Mouse (Mus musculus): ENCODE results near the gene Celf2. TPM values are rescaled to one million over a fixed set of nuclear protein-coding genes. Genes with fewer than 3 reads are reported as not detected.

Gene Celf2
- polyA plus RNA-seq, 1 experiment from 2014 or later = 11.2 TPM

GRCm38 (mm10) chr2:7234587-7234986 is 274.8 kb downstream of the Celf2 start:
- Histone ChIP-seq H3K27ac (replicated peaks) (no peak overlapping the region), H3K9ac (no peak overlapping the region), H3K4me3 (replicated peaks) (no peak overlapping the region), H3K4me1 (replicated peaks) (no peaks in the 10 kb centered on the region), H3K36me3 (replicated peaks) (no peaks in the 10 kb centered on the region), H3K9me3 (replicated peaks) (no peaks in the 10 kb centered on the region), H3K4me2 (no peak overlapping the region), H3K27me3 (no peaks in the 10 kb centered on the region)
- 83% methylated on average over 7 of the region's 7 CpGs for WGBS (ENCODE audit: insufficient replicate concordance)
- ATAC-seq (ENCODE audit: insufficient read depth) = no peak

GRCm38 (mm10) chr2:7233411-7233810 is 276.0 kb downstream of the Celf2 start:
- Histone ChIP-seq H3K27ac (replicated peaks) (no peak overlapping the region), H3K4me1 (replicated peaks) (no peaks in the 10 kb centered on the region), H3K9me3 (replicated peaks) (no peaks in the 10 kb centered on the region), H3K36me3 (replicated peaks) (no peaks in the 10 kb centered on the region), H3K4me3 (replicated peaks) (no peak overlapping the region), H3K4me2 (no peak overlapping the region), H3K9ac (no peak overlapping the region), H3K27me3 (no peaks in the 10 kb centered on the region)
- ATAC-seq (ENCODE audit: insufficient read depth) = no peak
- 49% methylated on average over 2 of the region's 2 CpGs for WGBS (ENCODE audit: insufficient replicate concordance)

- Histone ChIP-seq H3K9ac (no peak overlapping the region), H3K36me3 (replicated peaks) (no peaks in the 10 kb centered on the region), H3K27ac (replicated peaks) (no peak overlapping the region), H3K27me3 (no peaks in the 10 kb centered on the region), H3K4me1 (replicated peaks) (no peaks in the 10 kb centered on the region), H3K4me2 (no peak overlapping the region), H3K4me3 (replicated peaks) (no peak overlapping the region), H3K9me3 (replicated peaks) (no peaks in the 10 kb centered on the region)
- ATAC-seq (ENCODE audit: insufficient read depth) = no peak
- 55% methylated on average over 7 of the region's 7 CpGs for WGBS (ENCODE audit: insufficient replicate concordance)
These were observed 282.6 kb downstream of the Celf2 start for GRCm38 (mm10) chr2:7226785-7227184.

- Histone ChIP-seq H3K4me1 (replicated peaks) (no peaks in the 10 kb centered on the region), H3K9me3 (replicated peaks) (no peaks in the 10 kb centered on the region), H3K27ac (replicated peaks) (no peak overlapping the region), H3K4me2 (no peak overlapping the region), H3K4me3 (replicated peaks) (no peak overlapping the region), H3K27me3 (no peaks in the 10 kb centered on the region), H3K36me3 (replicated peaks) (no peaks in the 10 kb centered on the region), H3K9ac (no peak overlapping the region)
- WGBS (ENCODE audit: insufficient replicate concordance) = 56% methylated on average over 3 of the region's 3 CpGs
- ATAC-seq (ENCODE audit: insufficient read depth) = no peak
These were observed 284.9 kb downstream of the Celf2 start for GRCm38 (mm10) chr2:7224346-7225071.

GRCm38 (mm10) chr2:7223538-7223937 is 285.8 kb downstream of the Celf2 start:
- Histone ChIP-seq H3K9ac (no peak overlapping the region), H3K27me3 (no peaks in the 10 kb centered on the region), H3K9me3 (replicated peaks) (no peaks in the 10 kb centered on the region), H3K36me3 (replicated peaks) (no peaks in the 10 kb centered on the region), H3K4me3 (replicated peaks) (no peak overlapping the region), H3K4me2 (no peak overlapping the region), H3K27ac (replicated peaks) (no peak overlapping the region), H3K4me1 (replicated peaks) (no peaks in the 10 kb centered on the region)
- 36% methylated on average over 2 of the region's 2 CpGs for WGBS (ENCODE audit: insufficient replicate concordance)
- ATAC-seq (ENCODE audit: insufficient read depth) = no peak

GRCm38 (mm10) chr2:7222886-7223285 is 286.5 kb downstream of the Celf2 start:
- WGBS (ENCODE audit: insufficient replicate concordance) = 52% methylated on average over 6 of the region's 6 CpGs

GRCm38 (mm10) chr2:7221856-7222255 is 287.5 kb downstream of the Celf2 start:
- no peaks in the 10 kb centered on the region for H3K36me3 ChIP-seq (replicated peaks)
- no peak overlapping the region for H3K4me3 ChIP-seq (replicated peaks)
- H3K4me1 ChIP-seq (replicated peaks) = no peaks in the 10 kb centered on the region
- H3K27ac ChIP-seq (replicated peaks) = no peak overlapping the region
- H3K4me2 ChIP-seq = no peak overlapping the region
- WGBS (ENCODE audit: insufficient replicate concordance) = 39% methylated on average over 1 of the region's 1 CpGs
- no peaks in the 10 kb centered on the region for H3K27me3 ChIP-seq
- H3K9ac ChIP-seq = no peak overlapping the region
- H3K9me3 ChIP-seq (replicated peaks) = no peaks in the 10 kb centered on the region
- ATAC-seq (ENCODE audit: insufficient read depth) = no peak

More at GRCm38 (mm10) chr2:7222886-7223285, 286.5 kb downstream of the Celf2 start:
- Histone ChIP-seq H3K4me1 (replicated peaks) (no peaks in the 10 kb centered on the region), H3K4me3 (replicated peaks) (no peak overlapping the region), H3K9me3 (replicated peaks) (no peaks in the 10 kb centered on the region), H3K27ac (replicated peaks) (no peak overlapping the region), H3K4me2 (no peak overlapping the region), H3K9ac (no peak overlapping the region), H3K36me3 (replicated peaks) (no peaks in the 10 kb centered on the region), H3K27me3 (no peaks in the 10 kb centered on the region)
- no peak for ATAC-seq (ENCODE audit: insufficient read depth)

GRCm38 (mm10) chr2:7218101-7218500 is 291.3 kb downstream of the Celf2 start:
- Histone ChIP-seq H3K4me1 (replicated peaks) (no peaks in the 10 kb centered on the region), H3K36me3 (replicated peaks) (no peaks in the 10 kb centered on the region), H3K4me3 (replicated peaks) (no peak overlapping the region), H3K9ac (no peak overlapping the region), H3K9me3 (replicated peaks) (no peaks in the 10 kb centered on the region), H3K27me3 (no peaks in the 10 kb centered on the region), H3K4me2 (no peak overlapping the region), H3K27ac (replicated peaks) (no peak overlapping the region)
- 61% methylated on average over 2 of the region's 2 CpGs for WGBS (ENCODE audit: insufficient replicate concordance)
- ATAC-seq (ENCODE audit: insufficient read depth) = no peak

GRCm38 (mm10) chr2:7207691-7208504 is 301.5 kb downstream of the Celf2 start:
- no peak for ATAC-seq (ENCODE audit: insufficient read depth)
- Histone ChIP-seq H3K36me3 (replicated peaks) (no peaks in the 10 kb centered on the region), H3K4me2 (no peak overlapping the region), H3K9me3 (replicated peaks) (no peaks in the 10 kb centered on the region), H3K9ac (no peak overlapping the region), H3K27me3 (no peaks in the 10 kb centered on the region), H3K27ac (replicated peaks) (no peak overlapping the region), H3K4me1 (replicated peaks) (no peaks in the 10 kb centered on the region), H3K4me3 (replicated peaks) (no peak overlapping the region)
- WGBS (ENCODE audit: insufficient replicate concordance) = 74% methylated on average over 15 of the region's 15 CpGs

- no peaks in the 10 kb centered on the region for H3K9me3 ChIP-seq (replicated peaks)
- no peak overlapping the region for H3K4me2 ChIP-seq
- H3K4me3 ChIP-seq (replicated peaks) = no peak overlapping the region
- ATAC-seq (ENCODE audit: insufficient read depth) = no peak
- no peak overlapping the region for H3K27ac ChIP-seq (replicated peaks)
- H3K9ac ChIP-seq = no peak overlapping the region
- no peaks in the 10 kb centered on the region for H3K36me3 ChIP-seq (replicated peaks)
- WGBS (ENCODE audit: insufficient replicate concordance) = 63% methylated on average over 2 of the region's 2 CpGs
- H3K27me3 ChIP-seq = no peaks in the 10 kb centered on the region
- H3K4me1 ChIP-seq (replicated peaks) = no peaks in the 10 kb centered on the region
These were observed 315.9 kb downstream of the Celf2 start for GRCm38 (mm10) chr2:7193413-7193812.

GRCm38 (mm10) chr2:7179186-7179585 is 330.2 kb downstream of the Celf2 start:
- ATAC-seq (ENCODE audit: insufficient read depth) = no peak

More at GRCm38 (mm10) chr2:7179186-7179585, 330.2 kb downstream of the Celf2 start:
- 30% methylated on average over 1 of the region's 1 CpGs for WGBS (ENCODE audit: insufficient replicate concordance)
- Histone ChIP-seq H3K4me1 (replicated peaks) (no peaks in the 10 kb centered on the region), H3K9me3 (replicated peaks) (no peaks in the 10 kb centered on the region), H3K27ac (replicated peaks) (no peak overlapping the region), H3K9ac (no peak overlapping the region), H3K4me2 (no peak overlapping the region), H3K4me3 (replicated peaks) (no peak overlapping the region), H3K27me3 (no peaks in the 10 kb centered on the region), H3K36me3 (replicated peaks) (no peaks in the 10 kb centered on the region)

Measured in liver, embryonic 15.5 days (tissue).